Mouse (Mus musculus) bone marrow macrophage, adult 2 months (primary cell): ENCODE data around the gene Washc2. TPM values are rescaled to one million over a fixed set of nuclear protein-coding genes. Genes with fewer than 3 reads are reported as not detected.
"Not testable (repeated sequence)": the region's sequence is repeated elsewhere in the genome, so short reads cannot be mapped to it uniquely, and the experiment has no call there.

Experiments
- H3K27ac ChIP-seq: 2 replicates; pipeline ENCODE4 v1.5.1; 2012; ENCODE audit warnings: low read depth, low read length; ENCODE audit not compliant: insufficient read depth
- H3K4me1 ChIP-seq: 2 replicates; pipeline ENCODE4 v1.6.1; 2012; ENCODE audit warnings: low read length; ENCODE audit not compliant: control insufficient read depth, insufficient read depth
- H3K4me3 ChIP-seq: 2 replicates; pipeline ENCODE4 v1.5.1; 2012; ENCODE audit warnings: mild to moderate bottlenecking, low read length, moderate library complexity; ENCODE audit not compliant: insufficient read depth
- CTCF ChIP-seq: IDR thresholded peaks from 2 replicates; pipeline ENCODE4 v1.5.1; 2012; ENCODE audit warnings: low read depth, mild to moderate bottlenecking, low read length, moderate library complexity
- POLR2A ChIP-seq: IDR thresholded peaks from 2 replicates; pipeline ENCODE4 v1.6.1; 2012; ENCODE audit warnings: mild to moderate bottlenecking, low read depth, low read length, borderline replicate concordance
- polyA plus RNA-seq: library from polyadenylated mRNA; stranded (reverse); fragments of >200 nt; gene quantifications from 2 replicates; pipeline ENCODE4 v1.2.4, GENCODE M21; 2012; ENCODE audit not compliant: missing spikeins, insufficient read depth, insufficient read length

The Washc2 gene
- 87.7 and 90.9 TPM in 2 replicates for polyA plus RNA-seq

- peak within 1 kb of the TSS; percentile 77 for H3K4me3 ChIP-seq
- H3K4me1 ChIP-seq, result peaks cover 21% of the 10 kb centered on the region
- no peak for TF ChIP-seq CTCF
- 0 out of 2 replicates have a peak, but pooled peaks have one; percentile 1 for TF ChIP-seq POLR2A
- peak within 1 kb of the TSS; percentile 92 for H3K27ac ChIP-seq
These were observed at the start of gene Washc2 for GRCm38 (mm10) chr6:116207729-116208534. Washc2 (plus strand) TSS chr6:116208038.

DNA sequence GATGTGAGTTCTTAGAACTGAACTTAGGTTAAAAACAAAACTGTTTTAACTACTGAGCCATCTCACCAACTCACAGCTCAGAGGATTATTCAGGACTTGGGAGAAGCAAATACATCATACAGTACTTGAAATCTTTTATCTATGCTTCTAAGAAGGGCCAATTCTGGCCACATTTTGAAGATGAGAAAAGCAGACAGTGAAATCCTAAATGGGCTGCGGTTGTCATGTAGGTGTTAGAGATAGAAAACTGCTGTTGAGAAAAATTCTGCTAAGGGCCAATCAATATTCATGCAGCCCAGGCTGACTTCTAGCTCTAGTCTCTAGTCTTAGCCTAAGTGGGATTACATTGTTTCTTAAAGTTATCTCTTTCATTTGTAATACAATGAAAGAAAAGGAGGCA lies 41.5 kb upstream of the Washc2 start:
- TF ChIP-seq POLR2A, result no peak
- TF ChIP-seq CTCF, result no peak
- no peak overlapping the region for H3K4me3 ChIP-seq
- no peak overlapping the region for H3K27ac ChIP-seq
- H3K4me1 ChIP-seq, result no peaks in the 10 kb centered on the region

- H3K4me1 ChIP-seq, H3K27ac ChIP-seq, H3K4me3 ChIP-seq: not testable (repeated sequence)
These were observed 34.2 kb upstream of the Washc2 start for GRCm38 (mm10) chr6:116173511-116174099.

- Histone ChIP-seq H3K4me1 (peaks cover 3% of the 10 kb centered on the region), H3K27ac (no peak overlapping the region), H3K4me3 (no peak overlapping the region)
- no peak for TF ChIP-seq POLR2A
These were observed 29.5 kb upstream of the Washc2 start for GRCm38 (mm10) chr6:116178376-116178775.

DNA sequence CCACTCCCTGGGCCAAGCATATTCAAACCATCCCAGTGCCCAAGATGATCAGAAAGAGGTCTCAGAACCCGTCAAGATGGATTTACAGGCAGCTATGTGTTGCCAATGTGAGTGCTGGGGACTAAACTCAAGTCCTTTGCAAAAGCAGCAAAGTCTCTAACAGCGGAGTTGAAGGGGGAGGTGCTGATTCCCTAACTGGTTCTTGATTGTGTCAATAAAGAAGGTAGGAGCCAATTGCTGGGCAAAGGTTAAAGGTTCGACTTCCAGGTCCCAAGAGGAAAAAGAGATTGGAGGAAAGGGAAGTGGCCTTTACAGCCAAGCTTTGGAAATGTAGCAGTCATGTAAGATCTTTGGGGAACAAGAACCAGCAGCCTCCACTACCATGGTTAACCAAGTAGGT lies 27.1 kb upstream of the Washc2 start:
- Histone ChIP-seq H3K4me3 (no peak overlapping the region), H3K4me1 (peaks cover 3% of the 10 kb centered on the region), H3K27ac (no peak overlapping the region)
- no peak for TF ChIP-seq CTCF
- TF ChIP-seq POLR2A, result no peak

GRCm38 (mm10) chr6:116183509-116183908 lies 24.3 kb upstream of the Washc2 start:
- Histone ChIP-seq H3K27ac (no peak overlapping the region), H3K4me1 (peaks cover 13% of the 10 kb centered on the region), H3K4me3 (no peak overlapping the region)
- TF ChIP-seq CTCF (no peak), POLR2A (no peak)

DNA sequence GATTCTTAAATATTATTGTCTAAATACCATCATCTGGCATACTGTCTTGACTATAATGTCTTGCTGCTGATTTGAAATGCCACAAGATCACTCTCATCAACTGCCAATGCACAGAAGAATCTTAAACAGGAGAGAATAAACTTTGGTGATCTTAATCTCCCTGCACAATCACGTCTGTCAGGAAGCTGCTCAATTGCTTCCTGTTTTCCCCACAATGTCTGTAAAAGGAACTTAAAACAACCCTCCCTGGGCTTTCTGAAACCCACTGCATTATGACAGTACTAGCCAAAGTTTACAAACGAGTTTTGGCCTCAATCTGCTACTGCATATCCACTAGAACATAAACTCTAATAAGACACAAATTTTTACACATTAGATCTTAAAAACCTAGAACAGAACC lies 21.4 kb upstream of the Washc2 start:
- no peak overlapping the region for H3K27ac ChIP-seq
- no peak for TF ChIP-seq POLR2A
- no peak for TF ChIP-seq CTCF
- H3K4me3 ChIP-seq, result no peak overlapping the region
- peaks cover 15% of the 10 kb centered on the region for H3K4me1 ChIP-seq

DNA sequence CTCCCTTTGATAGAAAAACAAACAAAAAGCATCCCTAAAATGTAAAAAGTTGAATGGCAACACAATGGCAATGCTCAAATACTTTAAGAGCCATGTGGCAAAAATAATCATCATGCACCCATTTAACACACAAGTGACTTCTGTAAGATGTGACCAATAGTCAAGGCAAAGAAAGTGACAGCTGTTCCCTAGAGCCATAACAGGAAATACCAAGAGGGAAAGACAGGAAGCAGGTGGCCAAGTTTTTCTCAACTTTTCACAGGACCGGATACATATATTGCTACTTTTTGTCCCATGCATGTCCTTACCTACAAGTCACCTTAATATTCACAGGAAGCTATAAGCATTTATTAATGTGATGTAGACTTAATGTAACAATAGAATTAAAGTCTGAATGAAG lies 18.4 kb upstream of the Washc2 start:
- peaks cover 18% of the 10 kb centered on the region for H3K4me1 ChIP-seq
- no peak overlapping the region for H3K27ac ChIP-seq
- no peak for TF ChIP-seq CTCF
- TF ChIP-seq POLR2A, result no peak
- no peak overlapping the region for H3K4me3 ChIP-seq

DNA sequence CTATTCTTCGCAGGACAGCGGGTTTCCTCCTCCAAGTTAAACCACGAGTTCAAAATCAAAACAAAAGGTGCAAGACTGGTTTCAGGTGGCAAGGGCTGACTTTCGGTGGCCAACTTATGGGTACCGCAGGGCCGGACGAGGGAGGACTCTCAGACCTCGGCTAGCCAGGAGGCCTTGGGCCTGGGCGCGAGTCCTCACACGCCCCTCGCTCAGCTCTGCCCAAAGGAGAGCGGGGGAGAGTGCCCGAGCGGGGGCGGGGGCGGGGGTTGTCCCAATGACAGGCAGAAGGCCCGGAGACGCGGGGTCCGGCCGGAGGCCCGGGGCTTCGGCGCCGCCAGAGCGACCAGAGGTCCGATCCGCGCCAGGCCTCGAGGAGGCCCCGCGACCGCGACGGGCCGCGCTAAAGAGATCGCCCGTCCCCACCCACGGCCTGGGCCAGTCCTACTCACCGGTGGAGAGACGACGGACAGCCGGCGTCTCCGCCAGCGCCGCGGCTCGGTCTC lies 15.0 kb upstream of the Washc2 start:
- peak overlapping the region; percentile 65 for H3K4me3 ChIP-seq
- peaks cover 12% of the 10 kb centered on the region for H3K4me1 ChIP-seq
- no peak for TF ChIP-seq CTCF
- no peak for TF ChIP-seq POLR2A
- peak overlapping the region; percentile 27; the same call in 1 of the 2 replicates for H3K27ac ChIP-seq
